Mouse (Mus musculus) mouse embryonic stem cell (cell line): ENCODE results near the gene Med19.

ENCODE experiments used
- in situ Hi-C, 2 experiments: fragments of 300-500 bp; cut with MboI; formaldehyde crosslinking; loops; 1 replicate in 1 of 2; 3 replicates in 1 of 2; pipeline ENCODE4 v1.14.3; 2019 to 2020; ENCODE audit warnings: low sequenced_read_pairs in 2 of 2, low pct_unique_long_range_greater_than_20kb in 1 of 2, mixed read lengths in 1 of 2; ENCODE audit not compliant: unreplicated experiment in 1 of 2

The Med19 gene

GRCm38 (mm10) chr2:84735346-84735920 is 57.2 kb downstream of the Med19 start:
- in situ Hi-C loops: no loop called here

GRCm38 (mm10) chr2:84736312-84737161 is 58.3 kb downstream of the Med19 start:
- in situ Hi-C loops: no loop called here

DNA sequence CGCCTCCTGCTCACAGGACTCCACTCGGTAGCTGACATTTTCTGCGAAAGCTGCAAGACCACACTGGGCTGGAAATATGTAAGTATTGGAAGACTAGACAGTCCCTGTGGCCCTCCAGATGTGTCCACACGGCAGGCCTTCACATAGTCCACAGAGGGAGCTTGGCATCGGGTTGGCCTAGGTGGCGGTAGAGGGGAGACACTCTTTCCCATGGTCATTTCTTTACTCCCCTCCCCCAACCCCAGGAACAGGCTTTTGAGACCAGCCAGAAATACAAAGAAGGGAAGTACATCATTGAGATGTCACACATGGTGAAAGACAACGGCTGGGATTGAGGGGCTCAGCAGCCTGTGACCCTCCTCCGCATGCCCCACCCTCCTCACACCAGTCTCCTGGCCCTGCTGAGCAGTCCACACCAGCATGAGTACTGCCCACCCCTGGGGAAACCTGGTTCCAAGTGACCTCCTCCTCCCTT is 59.3 kb downstream of the Med19 start:
- in situ Hi-C loops: no loop called here
